7 mouse cellular contexts compared by ENCODE assay signal in genomic region chr7:99182432-99183172, GRCm38 (mm10). TPM values are rescaled to one million over a fixed set of nuclear protein-coding genes. Genes with fewer than 3 reads are reported as not detected.
A peak's percentile ranks its signal among the peaks of the same experiment; 100 is the strongest.
DNase-seq lines count a peak whose midpoint lies in the region; ATAC-seq and TF ChIP-seq lines count a peak whose summit lies in the region.

Dgat2 (minus strand) TSS chr7:99182719.

- ATAC-seq in intestine, postnatal 0 days: peak; percentile 86
- peak; percentile 93 for ATAC-seq in midbrain, embryonic 12.5 days (ENCODE audit: low FRiP score, low read depth)

- TF ChIP-seq CTCF in intestine, postnatal 0 days (IDR thresholded peaks at IDR 0.05; ENCODE audit: low read depth): no peak
- no peak for TF ChIP-seq CTCF in small intestine, adult 2 months (IDR thresholded peaks at IDR 0.05; ENCODE audit: extremely low read depth, insufficient read length, insufficient replicate concordance, low read depth, low read length)

- peak; percentile 100 for TF ChIP-seq POLR2A in small intestine, adult 2 months (IDR thresholded peaks at IDR 0.05; ENCODE audit: low read depth, low read length)

- H3K4me3 ChIP-seq in intestine, postnatal 0 days (ENCODE audit: low read depth, low read length): peak within 1 kb of the TSS; percentile 85
- H3K4me3 ChIP-seq in midbrain, embryonic 12.5 days: peak within 1 kb of the TSS; percentile 69
- peak within 1 kb of the TSS; percentile 78 for H3K4me3 ChIP-seq in small intestine, adult 2 months (ENCODE audit: low read depth, low read length)

- intact Hi-C loops in left cerebral cortex, postnatal 4 days (cut with DNase I): no loop called here

- under 1% methylated on average over 62 of the region's 63 CpGs for WGBS in intestine, postnatal 0 days
- under 1% methylated on average over 63 of the region's 63 CpGs for WGBS in midbrain, embryonic 12.5 days
- WGBS in small intestine, adult 2 months: under 1% methylated on average over 63 of the region's 63 CpGs

- 0 out of 2 replicates have a peak, but pooled peaks cover 3% of the 10 kb centered on the region for H3K4me1 ChIP-seq in intestine, postnatal 0 days (replicated peaks; ENCODE audit: control insufficient read depth, insufficient read depth, low read length)
- H3K4me1 ChIP-seq in midbrain, embryonic 12.5 days: peaks cover 18% of the 10 kb centered on the region; the same call in 1 of the 2 replicates
- H3K4me1 ChIP-seq in small intestine, adult 2 months (ENCODE audit: control insufficient read depth, insufficient read depth, insufficient read length, low read length): peaks cover 20% of the 10 kb centered on the region; the same call in 1 of the 2 replicates

- DNase-seq in adrenal gland, adult 8-10 months: peak; percentile 90
- DNase-seq in embryo, embryonic 9.5 days (ENCODE audit: extremely low spot score): peak; percentile 94
- no peak for DNase-seq in gonadal fat pad, adult 2 months (ENCODE audit: low read depth)
- DNase-seq in left cerebral cortex, postnatal 4 days: peak; percentile 92

- no peaks in the 10 kb centered on the region for H3K9me3 ChIP-seq in intestine, postnatal 0 days (ENCODE audit: control insufficient read depth)
- H3K9me3 ChIP-seq in midbrain, embryonic 12.5 days: no peaks in the 10 kb centered on the region

- H3K9ac ChIP-seq in intestine, postnatal 0 days (ENCODE audit: low read depth, low read length): peak within 1 kb of the TSS; percentile 93
- H3K9ac ChIP-seq in midbrain, embryonic 12.5 days (replicated peaks): peak within 1 kb of the TSS; percentile 76

- peak within 1 kb of the TSS; percentile 94 for H3K27ac ChIP-seq in intestine, postnatal 0 days (ENCODE audit: low read depth, low read length)
- peak within 1 kb of the TSS; percentile 39 for H3K27ac ChIP-seq in midbrain, embryonic 12.5 days (replicated peaks)
- peak within 1 kb of the TSS; percentile 78 for H3K27ac ChIP-seq in small intestine, adult 2 months (ENCODE audit: insufficient read depth, low read depth, low read length)

- H3K27me3 ChIP-seq in intestine, postnatal 0 days (replicated peaks; ENCODE audit: control insufficient read depth, insufficient read depth, low read length): no peaks in the 10 kb centered on the region
- H3K27me3 ChIP-seq in midbrain, embryonic 12.5 days: peaks cover 38% of the 10 kb centered on the region
- no peaks in the 10 kb centered on the region for H3K27me3 ChIP-seq in small intestine, adult 2 months (ENCODE audit: control insufficient read depth, insufficient read depth, low read length)

- peaks cover 2% of the 10 kb centered on the region; the same call in 1 of the 2 replicates for H3K36me3 ChIP-seq in intestine, postnatal 0 days (ENCODE audit: control insufficient read depth, insufficient read depth)
- no peaks in the 10 kb centered on the region for H3K36me3 ChIP-seq in midbrain, embryonic 12.5 days
- peaks cover 3% of the 10 kb centered on the region for H3K36me3 ChIP-seq in small intestine, adult 2 months (ENCODE audit: control insufficient read depth, insufficient read depth, low read length)

- H3K4me2 ChIP-seq in intestine, postnatal 0 days (replicated peaks; ENCODE audit: low read depth): peak within 1 kb of the TSS; percentile 97
- H3K4me2 ChIP-seq in midbrain, embryonic 12.5 days (replicated peaks): peak within 1 kb of the TSS; percentile 77

RNA-seq across cellular contexts. Expression of gene Dgat2, which starts in this region (rescaled TPM):
- 100 to 1,000 TPM; 138 to 436 (median 316) TPM for total RNA-seq in adrenal gland, adult 8-10 months (2022)
- polyA plus RNA-seq in gonadal fat pad, adult 2 months (2012; rRNA removed): 1,003 and 2,827 TPM in 2 replicates
- 1,614 and 1,691 TPM in 2 replicates for polyA plus RNA-seq in intestine, postnatal 0 days (2015; fragmentation: Nextera tagmentation; extraction: Ambion mirVana)
- total RNA-seq in left cerebral cortex, postnatal 4 days (2021): 10 to 100 TPM; 31.9 to 37.2 TPM
- polyA plus RNA-seq in midbrain, embryonic 12.5 days (2016; fragmentation: Nextera tagmentation; extraction: Ambion mirVana): 9.6 and 9.7 TPM in 2 replicates
- polyA plus RNA-seq in small intestine, adult 2 months (2012; rRNA removed): 159 and 234 TPM in 2 replicates

Comparison
In these comparisons a context has a peak if more than half of its experiments do, and no peak if none do; other contexts are left out.
1. RNA of gene Dgat2 (polyA plus RNA-seq): 1,003 to 2,827 TPM in gonadal fat pad, adult 2 months, 1,614 to 1,691 TPM in intestine, postnatal 0 days and 159 to 234 TPM in small intestine, adult 2 months; 9.6 to 9.7 TPM in midbrain, embryonic 12.5 days; every median in the first group is over 10 times any median in the second.
2. H3K27ac ChIP-seq: peak in every context shown above with its lines; median percentile 94 in intestine, postnatal 0 days; 78 in small intestine, adult 2 months; 39 in midbrain, embryonic 12.5 days.
3. Peak in every context shown above with its lines, with median percentiles within 50 percentile points of each other: H3K4me3 ChIP-seq.